Mouse (Mus musculus) frontal cortex, adult 2 months (tissue): Measurements from ENCODE around the gene 1700029H14Rik. TPM values are rescaled to one million over a fixed set of nuclear protein-coding genes. Genes with fewer than 3 reads are reported as not detected.

Source experiments
- DNase-seq, 2 experiments: peaks; one replicate each; pipeline ENCODE4 v3.0.0; 2022; ENCODE audit warnings: low spot score in 1 of 2; ENCODE audit errors: extremely low spot score in 1 of 2
- polyA plus RNA-seq: library from polyadenylated mRNA; depleted of rRNA; stranded (reverse); fragments of >200 nt; gene quantifications from 2 replicates; pipeline ENCODE4 v1.2.3, GENCODE M21; 2012; rRNA removed

Gene 1700029H14Rik
- polyA plus RNA-seq, 1 experiment = 0.14 TPM

GRCm38 (mm10) chr8:13507284-13507937 lies 54.9 kb downstream of the 1700029H14Rik start:
- DNase-seq = no peak

DNA sequence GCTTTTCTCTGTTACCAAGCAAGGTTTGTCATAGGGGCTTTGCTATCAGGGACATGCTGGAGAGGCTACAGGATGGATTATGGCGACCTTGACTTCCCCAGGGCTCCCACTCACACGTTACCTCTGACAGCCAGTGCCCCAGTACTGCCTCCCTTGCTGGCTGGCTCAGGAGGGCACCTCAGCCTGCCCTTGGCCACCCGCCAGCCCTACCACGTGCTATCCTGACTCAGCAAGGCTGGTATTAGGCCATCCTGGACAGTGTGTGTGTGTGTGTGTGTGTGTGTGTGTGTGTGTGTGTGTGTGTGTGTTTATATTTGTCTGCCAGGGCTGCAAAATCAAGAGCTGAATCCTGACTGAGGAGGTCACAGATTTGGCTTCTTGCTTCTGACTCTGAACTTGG lies 55.4 kb downstream of the 1700029H14Rik start:
- DNase-seq = no peak

- DNase-seq = no peak
Observed at GRCm38 (mm10) chr8:13504894-13505674, 57.2 kb downstream of the 1700029H14Rik start.

- no peak for DNase-seq
Observed at GRCm38 (mm10) chr8:13503936-13504606, 58.2 kb downstream of the 1700029H14Rik start.

DNA sequence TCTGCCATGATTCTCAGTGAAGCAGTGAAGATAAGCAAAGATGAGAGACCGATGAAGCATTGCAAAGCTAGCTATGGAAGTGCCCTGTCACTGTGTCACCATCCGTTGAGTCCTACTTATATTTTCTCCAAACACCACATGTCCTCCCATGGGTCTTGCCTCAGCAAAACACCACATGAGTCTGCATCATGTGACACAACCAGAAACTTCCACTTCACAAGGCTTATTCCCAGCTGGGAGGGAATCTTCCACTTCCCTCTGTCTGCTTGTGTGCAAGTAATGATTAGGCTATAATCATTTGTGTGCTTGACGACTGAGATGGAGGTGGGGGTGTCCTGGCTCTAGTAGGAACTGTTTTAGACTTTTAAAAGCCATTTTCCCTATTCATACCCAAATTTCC lies 61.0 kb downstream of the 1700029H14Rik start:
- no peak for DNase-seq

Other genes starting within 250 kb of the 1700029H14Rik start
- 83.9 and 84.9 TPM in 2 replicates for gene Tfdp1, start 223.7 kb downstream of the 1700029H14Rik start, polyA plus RNA-seq
- not detected in 2 replicates for gene Atp4b, start 165.6 kb downstream of the 1700029H14Rik start, polyA plus RNA-seq
- under 0.01 and 0.02 TPM in 2 replicates for gene Grk1, start 157.4 kb downstream of the 1700029H14Rik start, polyA plus RNA-seq
- 2.1 and 3.1 TPM in 2 replicates for gene Tmem255b, start 127.3 kb downstream of the 1700029H14Rik start, polyA plus RNA-seq
- 86.0 and 90.9 TPM in 2 replicates for gene Gas6, start 68.0 kb downstream of the 1700029H14Rik start, polyA plus RNA-seq
- 86.7 and 95.6 TPM in 2 replicates for gene Rasa3, start 115.1 kb upstream of the 1700029H14Rik start, polyA plus RNA-seq
- 2.5 and 2.7 TPM in 2 replicates for gene Cfap97d2, start 143.4 kb upstream of the 1700029H14Rik start, polyA plus RNA-seq
- gene Cdc16, start 195.2 kb upstream of the 1700029H14Rik start, polyA plus RNA-seq = 61.4 and 61.6 TPM in 2 replicates
- 41.9 and 44.1 TPM in 2 replicates for gene Upf3a, start 223.2 kb upstream of the 1700029H14Rik start, polyA plus RNA-seq